Mouse (Mus musculus): Measurements from ENCODE around the gene Dmwd.
A peak's percentile ranks its signal among the peaks of the same experiment; 100 is the strongest.

The Dmwd gene

GRCm38 (mm10) chr7:19075723-19076585, at the start of gene Dmwd:
Gene Dmwd (plus strand): TSS chr7:19076227.
- DNase-seq (ENCODE audit: low spot score in 2 of 2) = peak; percentile 94 to 98

- no peak for DNase-seq (ENCODE audit: low spot score in 2 of 2)
Observed at GRCm38 (mm10) chr7:19028067-19028466, 48.0 kb upstream of the Dmwd start.

- DNase-seq (ENCODE audit: low spot score in 2 of 2) = no peak
Observed at GRCm38 (mm10) chr7:19029084-19029653, 46.9 kb upstream of the Dmwd start.

GRCm38 (mm10) chr7:19031641-19032040, 44.4 kb upstream of the Dmwd start:
- no peak for DNase-seq (ENCODE audit: low spot score in 2 of 2)

GRCm38 (mm10) chr7:19044616-19045015, 31.4 kb upstream of the Dmwd start:
- DNase-seq (ENCODE audit: low spot score in 2 of 2) = no peak

- no peak for DNase-seq (ENCODE audit: low spot score in 2 of 2)
Observed at GRCm38 (mm10) chr7:19046286-19047069, 29.5 kb upstream of the Dmwd start.

GRCm38 (mm10) chr7:19048006-19048527, 28.0 kb upstream of the Dmwd start:
- DNase-seq (ENCODE audit: low spot score in 2 of 2) = no peak

- no peak for DNase-seq (ENCODE audit: low spot score in 2 of 2)
Observed at GRCm38 (mm10) chr7:19049252-19049651, 26.8 kb upstream of the Dmwd start.

- DNase-seq (ENCODE audit: low spot score in 2 of 2) = peak; percentile 45 to 49
Observed at GRCm38 (mm10) chr7:19050172-19050571, 25.9 kb upstream of the Dmwd start.

- no peak for DNase-seq (ENCODE audit: low spot score in 2 of 2)
Observed at GRCm38 (mm10) chr7:19051161-19051560, 24.9 kb upstream of the Dmwd start.

- DNase-seq (ENCODE audit: low spot score in 2 of 2) = peak; percentile 64 to 68
Observed at GRCm38 (mm10) chr7:19052345-19053135, 23.5 kb upstream of the Dmwd start.

GRCm38 (mm10) chr7:19053136-19053532, 22.9 kb upstream of the Dmwd start:
- no peak for DNase-seq (ENCODE audit: low spot score in 2 of 2)

GRCm38 (mm10) chr7:19054047-19054776, 21.8 kb upstream of the Dmwd start, which contains the start of gene Rsph6a:
Gene Rsph6a (plus strand): TSS chr7:19054690.
- DNase-seq (ENCODE audit: low spot score in 2 of 2) = no peak

GRCm38 (mm10) chr7:19054777-19055076, 21.3 kb upstream of the Dmwd start:
- no peak for DNase-seq (ENCODE audit: low spot score in 2 of 2)

- DNase-seq (ENCODE audit: low spot score in 2 of 2) = no peak
Observed at GRCm38 (mm10) chr7:19055108-19055507, 20.9 kb upstream of the Dmwd start.

- DNase-seq (ENCODE audit: low spot score in 2 of 2) = no peak
Observed at GRCm38 (mm10) chr7:19057405-19057804, 18.6 kb upstream of the Dmwd start.

GRCm38 (mm10) chr7:19065896-19066295, 10.1 kb upstream of the Dmwd start:
- peak in 1 of 2 experiments; percentile 2 for DNase-seq (ENCODE audit: low spot score in 2 of 2)

GRCm38 (mm10) chr7:19067063-19067462, 9.0 kb upstream of the Dmwd start:
- no peak for DNase-seq (ENCODE audit: low spot score in 2 of 2)

GRCm38 (mm10) chr7:19067935-19068334, 8.1 kb upstream of the Dmwd start:
- no peak for DNase-seq (ENCODE audit: low spot score in 2 of 2)

GRCm38 (mm10) chr7:19068707-19069106, 7.3 kb upstream of the Dmwd start:
- DNase-seq (ENCODE audit: low spot score in 2 of 2) = peak in 1 of 2 experiments; percentile 81

GRCm38 (mm10) chr7:19069500-19069899, 6.5 kb upstream of the Dmwd start:
- no peak for DNase-seq (ENCODE audit: low spot score in 2 of 2)

Measured in frontal cortex, postnatal 36 days (tissue).